Mouse (Mus musculus): ENCODE measurements around the gene Aktip. TPM values are rescaled to one million over a fixed set of nuclear protein-coding genes. Genes with fewer than 3 reads are reported as not detected.

Gene Aktip
- polyA plus RNA-seq (2016; fragmentation: Nextera tagmentation; extraction: Ambion mirVana): 39.3 and 39.7 TPM in 2 replicates

GRCm38 (mm10) chr8:91199876-91200275, at the start of gene Aktip:
Aktip (minus strand) TSS chr8:91199976.
- H3K36me3 ChIP-seq: no peaks in the 10 kb centered on the region
- no peak for DNase-seq (ENCODE audit: low spot score)
- H3K4me1 ChIP-seq: peaks cover 3% of the 10 kb centered on the region; the same call in 1 of the 2 replicates
- peaks cover 7% of the 10 kb centered on the region; the same call in 1 of the 2 replicates for H3K27me3 ChIP-seq (ENCODE audit: low read depth, poor library complexity, severe bottlenecking)
- H3K9me3 ChIP-seq (replicated peaks): no peaks in the 10 kb centered on the region
- H3K4me3 ChIP-seq: no peak within 1 kb of the TSS
- no peak within 1 kb of the TSS for H3K27ac ChIP-seq
- 90% methylated on average over 7 of the region's 7 CpGs for WGBS

- Histone ChIP-seq H3K27me3 (ENCODE audit: low read depth, poor library complexity, severe bottlenecking) (0 out of 2 replicates have a peak, but pooled peaks cover 6% of the 10 kb centered on the region), H3K27ac (no peak overlapping the region), H3K4me1 (peaks cover 5% of the 10 kb centered on the region), H3K36me3 (0 out of 2 replicates have a peak, but pooled peaks cover 2% of the 10 kb centered on the region), H3K4me3 (no peak overlapping the region), H3K9me3 (replicated peaks) (no peaks in the 10 kb centered on the region)
- 61% methylated on average over 4 of the region's 4 CpGs for WGBS
- no peak for DNase-seq (ENCODE audit: low spot score)
Observed at GRCm38 (mm10) chr8:91245821-91246454, 46.2 kb upstream of the Aktip start.

GRCm38 (mm10) chr8:91242721-91243120, 42.9 kb upstream of the Aktip start:
- no peaks in the 10 kb centered on the region for H3K36me3 ChIP-seq
- peaks cover 5% of the 10 kb centered on the region for H3K4me1 ChIP-seq
- H3K9me3 ChIP-seq (replicated peaks): no peaks in the 10 kb centered on the region
- H3K27me3 ChIP-seq (ENCODE audit: low read depth, poor library complexity, severe bottlenecking): 0 out of 2 replicates have a peak, but pooled peaks cover 6% of the 10 kb centered on the region
- no peak overlapping the region for H3K27ac ChIP-seq
- H3K4me3 ChIP-seq: no peak overlapping the region
- no peak for DNase-seq (ENCODE audit: low spot score)
- WGBS: 88% methylated on average over 1 of the region's 1 CpGs

GRCm38 (mm10) chr8:91241873-91242519, 42.2 kb upstream of the Aktip start:
- Histone ChIP-seq H3K27me3 (ENCODE audit: low read depth, poor library complexity, severe bottlenecking) (0 out of 2 replicates have a peak, but pooled peaks cover 6% of the 10 kb centered on the region), H3K4me1 (peaks cover 5% of the 10 kb centered on the region), H3K27ac (no peak overlapping the region), H3K36me3 (no peaks in the 10 kb centered on the region), H3K4me3 (no peak overlapping the region), H3K9me3 (replicated peaks) (no peaks in the 10 kb centered on the region)
- no peak for DNase-seq (ENCODE audit: low spot score)
- WGBS: 82% methylated on average over 8 of the region's 8 CpGs

GRCm38 (mm10) chr8:91241371-91241770, 41.6 kb upstream of the Aktip start:
- peaks cover 5% of the 10 kb centered on the region for H3K4me1 ChIP-seq
- no peaks in the 10 kb centered on the region for H3K9me3 ChIP-seq (replicated peaks)
- H3K36me3 ChIP-seq: no peaks in the 10 kb centered on the region
- H3K27ac ChIP-seq: no peak overlapping the region
- no peak overlapping the region for H3K4me3 ChIP-seq
- DNase-seq (ENCODE audit: low spot score): no peak
- 0 out of 2 replicates have a peak, but pooled peaks cover 6% of the 10 kb centered on the region for H3K27me3 ChIP-seq (ENCODE audit: low read depth, poor library complexity, severe bottlenecking)
- WGBS: 47% methylated on average over 5 of the region's 5 CpGs

- Histone ChIP-seq H3K36me3 (0 out of 2 replicates have a peak, but pooled peaks cover under 1% of the 10 kb centered on the region), H3K27ac (no peak overlapping the region), H3K27me3 (ENCODE audit: low read depth, poor library complexity, severe bottlenecking) (no peaks in the 10 kb centered on the region), H3K4me3 (no peak overlapping the region), H3K4me1 (no peaks in the 10 kb centered on the region), H3K9me3 (replicated peaks) (no peaks in the 10 kb centered on the region)
- DNase-seq (ENCODE audit: low spot score): no peak
- 84% methylated on average over 2 of the region's 2 CpGs for WGBS
Observed at GRCm38 (mm10) chr8:91237191-91237590, 37.4 kb upstream of the Aktip start.

GRCm38 (mm10) chr8:91234097-91234496, 34.3 kb upstream of the Aktip start:
- Histone ChIP-seq H3K36me3 (0 out of 2 replicates have a peak, but pooled peaks cover 2% of the 10 kb centered on the region), H3K9me3 (replicated peaks) (no peaks in the 10 kb centered on the region), H3K27me3 (ENCODE audit: low read depth, poor library complexity, severe bottlenecking) (no peaks in the 10 kb centered on the region), H3K4me1 (no peaks in the 10 kb centered on the region), H3K4me3 (no peak overlapping the region), H3K27ac (no peak overlapping the region)
- 90% methylated on average over 2 of the region's 2 CpGs for WGBS
- no peak for DNase-seq (ENCODE audit: low spot score)

- Histone ChIP-seq H3K9me3 (replicated peaks) (no peaks in the 10 kb centered on the region), H3K4me1 (no peaks in the 10 kb centered on the region), H3K4me3 (no peak overlapping the region), H3K36me3 (0 out of 2 replicates have a peak, but pooled peaks cover 2% of the 10 kb centered on the region), H3K27me3 (ENCODE audit: low read depth, poor library complexity, severe bottlenecking) (no peaks in the 10 kb centered on the region), H3K27ac (no peak overlapping the region)
- DNase-seq (ENCODE audit: low spot score): no peak
- WGBS: 94% methylated on average over 7 of the region's 7 CpGs
Observed at GRCm38 (mm10) chr8:91227421-91227841, 27.7 kb upstream of the Aktip start.

GRCm38 (mm10) chr8:91224227-91224626, 24.5 kb upstream of the Aktip start:
- 95% methylated on average over 7 of the region's 7 CpGs for WGBS
- no peak for DNase-seq (ENCODE audit: low spot score)
- no peak overlapping the region for H3K4me3 ChIP-seq
- H3K4me1 ChIP-seq: no peaks in the 10 kb centered on the region
- no peaks in the 10 kb centered on the region for H3K27me3 ChIP-seq (ENCODE audit: low read depth, poor library complexity, severe bottlenecking)
- no peaks in the 10 kb centered on the region for H3K9me3 ChIP-seq (replicated peaks)
- H3K27ac ChIP-seq: no peak overlapping the region
- no peaks in the 10 kb centered on the region for H3K36me3 ChIP-seq

- no peak overlapping the region for H3K4me3 ChIP-seq
- H3K27me3 ChIP-seq (ENCODE audit: low read depth, poor library complexity, severe bottlenecking): no peaks in the 10 kb centered on the region
- DNase-seq (ENCODE audit: low spot score): no peak
- H3K36me3 ChIP-seq: no peaks in the 10 kb centered on the region
- 89% methylated on average over 2 of the region's 2 CpGs for WGBS
- H3K27ac ChIP-seq: no peak overlapping the region
- no peaks in the 10 kb centered on the region for H3K4me1 ChIP-seq
- no peaks in the 10 kb centered on the region for H3K9me3 ChIP-seq (replicated peaks)
Observed at GRCm38 (mm10) chr8:91221841-91222240, 22.1 kb upstream of the Aktip start.

- Histone ChIP-seq H3K4me1 (no peaks in the 10 kb centered on the region), H3K27me3 (ENCODE audit: low read depth, poor library complexity, severe bottlenecking) (no peaks in the 10 kb centered on the region), H3K36me3 (no peaks in the 10 kb centered on the region), H3K4me3 (no peak overlapping the region), H3K9me3 (replicated peaks) (no peaks in the 10 kb centered on the region), H3K27ac (no peak overlapping the region)
- no peak for DNase-seq (ENCODE audit: low spot score)
- WGBS: 94% methylated on average over 4 of the region's 4 CpGs
Observed at GRCm38 (mm10) chr8:91218271-91218670, 18.5 kb upstream of the Aktip start.

- Histone ChIP-seq H3K27me3 (ENCODE audit: low read depth, poor library complexity, severe bottlenecking) (no peaks in the 10 kb centered on the region), H3K9me3 (replicated peaks) (no peaks in the 10 kb centered on the region), H3K4me3 (no peak overlapping the region), H3K27ac (no peak overlapping the region), H3K36me3 (no peaks in the 10 kb centered on the region), H3K4me1 (no peaks in the 10 kb centered on the region)
- no peak for DNase-seq (ENCODE audit: low spot score)
- 87% methylated on average over 5 of the region's 5 CpGs for WGBS
Observed at GRCm38 (mm10) chr8:91217062-91217905, 17.5 kb upstream of the Aktip start.

Data from limb, embryonic 10.5 days (tissue).